Mouse (Mus musculus) myocyte (in vitro differentiated cells): ENCODE data around the gene Sec24d. TPM values are rescaled to one million over a fixed set of nuclear protein-coding genes. Genes with fewer than 3 reads are reported as not detected.
"Not testable (repeated sequence)": the region's sequence is repeated elsewhere in the genome, so short reads cannot be mapped to it uniquely, and the experiment has no call there.

Experiments
- H3K27me3 ChIP-seq: one replicate; pipeline ENCODE4 v1.6.1; 2011; ENCODE audit not compliant: control insufficient read depth, insufficient read depth, insufficient read length
- H3K36me3 ChIP-seq: one replicate; pipeline ENCODE4 v1.6.1; 2011; ENCODE audit not compliant: control insufficient read depth, insufficient read depth
- H3K4me2 ChIP-seq: one replicate; pipeline ENCODE4 v1.6.1; 2011; ENCODE audit warnings: low read depth, control low read depth
- H3K4me3 ChIP-seq: one replicate; pipeline ENCODE4 v1.5.1; 2011; ENCODE audit warnings: mild to moderate bottlenecking, control low read depth, moderate library complexity
- H3K79me2 ChIP-seq: one replicate; pipeline ENCODE4 v1.6.1; 2011; ENCODE audit not compliant: control insufficient read depth, insufficient read depth
- H3ac ChIP-seq: one replicate; pipeline ENCODE4 v1.6.1; 2011; ENCODE audit not compliant: control insufficient read depth, insufficient read length
- CEBPB ChIP-seq: IDR thresholded peaks from 2 replicates; pipeline ENCODE4 v1.6.1; 2011; ENCODE audit warnings: mild to moderate bottlenecking, moderate library complexity; ENCODE audit not compliant: poor library complexity, insufficient read depth, severe bottlenecking
- E2F4 ChIP-seq: IDR thresholded peaks from one replicate; pipeline ENCODE4 v1.6.1; 2011; ENCODE audit warnings: mild to moderate bottlenecking, control low read depth, moderate library complexity; ENCODE audit not compliant: insufficient read depth
- MAX ChIP-seq: IDR thresholded peaks from one replicate; pipeline ENCODE4 v1.6.1; 2011; ENCODE audit warnings: low read depth, mild to moderate bottlenecking, control low read depth
- MYOD1 ChIP-seq, 3 experiments: IDR thresholded peaks; one replicate each; pipeline ENCODE4 v1.6.1; 2011; ENCODE audit warnings: control low read depth in 2 of 3, low read depth in 2 of 3, mild to moderate bottlenecking in 2 of 3, moderate library complexity in 1 of 3; ENCODE audit not compliant: insufficient read length in 2 of 3, control insufficient read depth in 1 of 3
- MYOG ChIP-seq, 3 experiments: IDR thresholded peaks; one replicate each; pipeline ENCODE4 v1.6.1; 2011; ENCODE audit warnings: control low read depth in 2 of 3, low read depth in 2 of 3, mild to moderate bottlenecking in 2 of 3; ENCODE audit not compliant: insufficient read length in 2 of 3, control insufficient read depth in 1 of 3, insufficient read depth in 1 of 3
- POLR2A ChIP-seq: IDR thresholded peaks from one replicate; pipeline ENCODE4 v1.6.1; 2011; ENCODE audit warnings: low read depth, mild to moderate bottlenecking, control low read depth, moderate library complexity; ENCODE audit not compliant: insufficient read length
- POLR2AphosphoS2 ChIP-seq: IDR thresholded peaks from one replicate; pipeline ENCODE4 v1.6.1; 2011; ENCODE audit warnings: low read depth, control low read depth; ENCODE audit not compliant: insufficient read length
- REST ChIP-seq: IDR thresholded peaks from one replicate; pipeline ENCODE4 v1.6.1; 2011; ENCODE audit warnings: mild to moderate bottlenecking, control low read depth, moderate library complexity; ENCODE audit not compliant: insufficient read depth, insufficient read length
- SRF ChIP-seq: IDR thresholded peaks from one replicate; pipeline ENCODE4 v1.6.1; 2011; ENCODE audit warnings: low read depth; ENCODE audit not compliant: control insufficient read depth, insufficient read length
- TCF12 ChIP-seq: IDR thresholded peaks from one replicate; pipeline ENCODE4 v1.6.1; 2011; ENCODE audit warnings: mild to moderate bottlenecking, control low read depth; ENCODE audit not compliant: poor library complexity, insufficient read depth, severe bottlenecking
- TCF3 ChIP-seq: IDR thresholded peaks from one replicate; pipeline ENCODE4 v1.6.1; 2011; ENCODE audit warnings: low read depth, control low read depth; ENCODE audit not compliant: insufficient read length
- USF1 ChIP-seq: IDR thresholded peaks from one replicate; pipeline ENCODE4 v1.6.1; 2011; ENCODE audit warnings: low read depth, mild to moderate bottlenecking, control low read depth, moderate library complexity
- polyA plus RNA-seq: library from polyadenylated mRNA; unstranded; fragments of >200 nt; fragmentation: generic; extraction: Trizol; gene quantifications from one replicate; pipeline ENCODE4 v1.2.1, GENCODE M21; 2012; ENCODE audit warnings: missing spikeins

Sec24d gene
- polyA plus RNA-seq, 1 experiment = 36.8 TPM

DNA sequence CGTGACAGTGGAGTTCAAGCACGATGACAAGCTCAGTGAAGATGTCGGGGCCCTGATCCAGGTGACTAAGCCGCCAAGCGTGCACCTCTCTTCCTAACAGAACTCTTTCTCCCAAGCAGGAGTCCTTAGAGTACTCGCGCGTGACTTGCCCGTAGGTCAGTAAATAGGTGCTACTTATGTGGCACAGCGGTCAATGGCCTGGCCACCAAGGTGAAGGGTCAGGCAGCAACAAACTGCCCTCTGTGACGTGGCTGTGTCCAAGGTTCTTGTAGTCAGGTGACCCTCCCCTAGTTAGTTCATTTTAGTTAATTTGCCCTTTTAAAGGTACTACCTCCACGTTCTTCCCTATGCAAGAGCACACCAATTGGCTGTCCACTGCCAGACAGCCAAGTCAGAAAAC, 86.4 kb downstream of the Sec24d start:
- Histone ChIP-seq H3ac (no peak overlapping the region), H3K4me2 (no peak overlapping the region), H3K4me3 (no peak overlapping the region), H3K79me2 (no peaks in the 10 kb centered on the region), H3K27me3 (no peaks in the 10 kb centered on the region), H3K36me3 (peaks cover 71% of the 10 kb centered on the region)
- TF ChIP-seq REST (no peak), SRF (no peak), USF1 (no peak), MYOD1 (IDR thresholded peaks at IDR 0.05; ENCODE audit: control insufficient read depth in 1 of 3, insufficient read length in 2 of 3, low read depth in 2 of 3) (no peak), MAX (no peak), POLR2A (no peak)

DNA sequence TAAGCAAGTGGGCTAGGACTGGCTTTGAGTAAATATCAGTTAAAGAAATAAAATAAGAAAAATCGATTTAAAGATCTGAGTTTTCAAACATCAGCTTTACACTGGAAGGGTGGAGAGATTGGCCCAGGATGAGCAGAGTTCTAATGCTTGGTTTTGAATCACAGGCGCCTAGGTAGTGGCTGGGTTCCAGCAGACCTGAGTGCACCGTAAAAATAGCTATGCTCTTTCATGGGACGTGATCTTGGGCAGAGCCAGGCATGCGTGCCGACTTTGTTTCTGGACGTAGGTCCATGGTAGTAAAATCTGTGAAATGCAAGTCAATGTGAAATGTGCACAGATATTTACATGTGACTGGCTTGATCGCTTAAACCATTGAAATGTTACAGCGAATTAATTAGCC, 87.1 kb downstream of the Sec24d start:
- no peaks in the 10 kb centered on the region for H3K27me3 ChIP-seq
- no peak overlapping the region for H3K4me2 ChIP-seq
- TF ChIP-seq SRF (no peak), E2F4 (no peak), POLR2A (no peak)
- peaks cover 68% of the 10 kb centered on the region for H3K36me3 ChIP-seq
- H3ac ChIP-seq = no peak overlapping the region
- H3K4me3 ChIP-seq = no peak overlapping the region
- no peaks in the 10 kb centered on the region for H3K79me2 ChIP-seq

DNA sequence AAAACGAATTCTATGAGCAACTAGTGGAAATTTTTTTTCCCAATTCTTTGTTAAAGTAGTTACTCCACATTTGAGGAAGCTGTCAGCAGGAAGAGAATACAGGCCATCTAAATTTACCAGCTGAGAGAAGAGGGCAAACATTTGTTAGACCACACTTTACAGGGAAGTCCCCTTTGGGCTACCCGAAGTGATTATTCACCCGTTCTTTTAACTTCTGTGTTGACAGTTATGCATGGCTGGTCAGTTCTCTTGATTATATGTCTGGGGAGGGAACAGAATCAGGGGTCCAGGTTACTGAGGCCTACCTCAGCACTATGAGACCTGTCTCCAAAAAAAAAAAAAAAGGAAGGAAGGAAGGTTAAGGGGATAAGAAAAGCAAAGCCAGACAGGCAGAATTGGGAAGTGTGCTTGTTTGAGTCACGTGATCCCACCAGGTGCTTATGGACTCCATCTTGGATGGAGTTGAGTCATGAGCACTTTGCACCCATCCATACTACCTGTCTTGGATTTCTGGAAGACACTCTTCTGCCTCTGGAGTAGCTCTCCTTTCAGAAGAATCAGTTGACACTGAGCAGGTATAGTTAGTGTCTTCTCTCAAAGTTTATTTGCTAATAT, 89.2 kb downstream of the Sec24d start:
- no peaks in the 10 kb centered on the region for H3K27me3 ChIP-seq
- TF ChIP-seq USF1 (no peak), CEBPB (no peak), E2F4 (no peak), POLR2A (no peak), POLR2AphosphoS2 (no peak), MAX (no peak), MYOG (IDR thresholded peaks at IDR 0.05; ENCODE audit: control insufficient read depth in 1 of 3, insufficient read depth in 1 of 3, insufficient read length in 2 of 3, low read depth in 2 of 3) (no peak), TCF3 (no peak), REST (no peak)

DNA sequence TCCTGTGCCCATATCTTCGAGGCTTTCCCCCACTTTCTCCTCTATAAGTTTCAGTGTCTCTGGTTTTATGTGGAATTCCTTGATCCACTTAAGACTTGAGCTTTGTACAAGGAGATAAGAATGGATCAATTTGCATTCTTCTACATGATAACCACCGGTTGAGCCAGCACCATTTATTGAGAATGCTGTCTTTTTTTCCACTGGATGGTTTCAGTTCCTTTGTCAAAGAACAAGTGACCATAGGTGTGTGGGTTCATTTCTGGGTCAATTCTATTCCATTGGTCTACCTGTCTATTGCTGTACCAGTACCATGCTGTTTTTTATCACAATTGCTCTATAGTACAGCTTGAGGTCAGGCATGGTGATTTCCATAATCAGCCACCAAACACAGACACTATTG, 99.6 kb downstream of the Sec24d start:
- H3K4me3 ChIP-seq, H3K4me2 ChIP-seq, H3ac ChIP-seq, H3K27me3 ChIP-seq, H3K79me2 ChIP-seq: not testable (repeated sequence)
- H3K36me3 ChIP-seq = peaks cover 33% of the 10 kb centered on the region

More for the DNA sequence above, 89.2 kb downstream of the Sec24d start:
- Histone ChIP-seq H3K36me3 (peaks cover 82% of the 10 kb centered on the region), H3ac (no peak overlapping the region), H3K79me2 (no peaks in the 10 kb centered on the region), H3K4me2 (no peak overlapping the region), H3K4me3 (no peak overlapping the region)

GRCm38 (mm10) chr3:123369161-123369560, 101.9 kb downstream of the Sec24d start:
- TF ChIP-seq MAX = no peak
- TF ChIP-seq MYOD1 (IDR thresholded peaks at IDR 0.05; ENCODE audit: control insufficient read depth in 1 of 3, insufficient read length in 2 of 3, low read depth in 2 of 3) = no peak
- TF ChIP-seq CEBPB = no peak
- no peak for TF ChIP-seq MYOG (IDR thresholded peaks at IDR 0.05; ENCODE audit: control insufficient read depth in 1 of 3, insufficient read depth in 1 of 3, insufficient read length in 2 of 3, low read depth in 2 of 3)
- no peak for TF ChIP-seq POLR2A
- no peak for TF ChIP-seq TCF3
- no peak for TF ChIP-seq POLR2AphosphoS2
- no peak for TF ChIP-seq REST
- no peak for TF ChIP-seq USF1
- no peak for TF ChIP-seq SRF
- TF ChIP-seq TCF12 = no peak
- TF ChIP-seq E2F4 = no peak
- Histone ChIP-seq H3K79me2 (no peaks in the 10 kb centered on the region), H3K27me3 (no peaks in the 10 kb centered on the region), H3ac (no peak overlapping the region), H3K36me3 (peaks cover 28% of the 10 kb centered on the region), H3K4me2 (no peak overlapping the region), H3K4me3 (no peak overlapping the region)

DNA sequence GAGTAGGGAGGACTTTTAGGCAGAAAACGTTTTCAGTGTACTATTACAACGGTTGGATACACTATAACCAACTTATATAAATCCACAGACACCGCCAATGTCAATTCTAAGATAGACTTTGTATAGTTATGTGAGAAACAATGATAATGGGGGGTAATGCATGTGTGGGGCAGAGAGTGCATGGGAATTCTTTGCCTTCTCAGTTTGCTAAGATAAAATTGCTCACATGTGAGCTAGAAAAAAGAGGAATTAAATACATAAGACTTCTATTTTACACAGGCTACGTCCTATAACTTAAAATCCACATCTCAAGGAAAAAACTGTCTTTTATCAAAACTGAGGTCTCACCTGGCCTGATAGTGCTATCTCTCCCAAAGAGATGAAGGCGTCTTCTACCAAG, 103.7 kb downstream of the Sec24d start:
- no peak for TF ChIP-seq REST
- no peak for TF ChIP-seq MYOD1 (IDR thresholded peaks at IDR 0.05; ENCODE audit: control insufficient read depth in 1 of 3, insufficient read length in 2 of 3, low read depth in 2 of 3)
- TF ChIP-seq E2F4 = no peak
- Histone ChIP-seq H3K4me3 (no peak overlapping the region), H3K4me2 (no peak overlapping the region), H3ac (no peak overlapping the region), H3K79me2 (no peaks in the 10 kb centered on the region), H3K36me3 (peaks cover 19% of the 10 kb centered on the region), H3K27me3 (no peaks in the 10 kb centered on the region)
